Mouse (Mus musculus) lung, embryonic 16.5 days (tissue): ENCODE results near the gene Gm6793. TPM values are rescaled to one million over a fixed set of nuclear protein-coding genes. Genes with fewer than 3 reads are reported as not detected.

Experiments
- ATAC-seq: fragments of 200-750 bp; cut with Nextera tagmentation; 2 replicates; pipeline ENCODE4 v1.8.0; 2017; ENCODE audit warnings: low read depth, mild to moderate bottlenecking, moderate library complexity
- H3K27ac ChIP-seq: fragments of 300-500 bp; sonication (generic); 2 replicates; pipeline ENCODE4 v1.5.1; 2014; ENCODE audit warnings: mild to moderate bottlenecking, control low read depth, low read length
- H3K27me3 ChIP-seq: fragments of 300-500 bp; sonication (generic); 2 replicates; pipeline ENCODE4 v1.6.1; 2014; ENCODE audit warnings: low read depth, low read length, mixed read lengths; ENCODE audit not compliant: control insufficient read depth, insufficient read depth
- H3K36me3 ChIP-seq: fragments of 300-500 bp; sonication (generic); 2 replicates; pipeline ENCODE4 v1.6.1; 2014; ENCODE audit warnings: low read length; ENCODE audit not compliant: control insufficient read depth, insufficient read depth
- H3K4me1 ChIP-seq: fragments of 300-500 bp; sonication (generic); replicated peaks from 2 replicates; pipeline ENCODE4 v1.6.1; 2014; ENCODE audit warnings: low read length, mixed read lengths; ENCODE audit not compliant: control insufficient read depth, insufficient read depth
- H3K4me2 ChIP-seq: fragments of 300-500 bp; sonication (generic); 2 replicates; pipeline ENCODE4 v1.6.1; 2014; ENCODE audit warnings: low read depth, low read length, control low read depth
- H3K4me3 ChIP-seq: fragments of 300-500 bp; sonication (generic); 2 replicates; pipeline ENCODE4 v1.5.1; 2014; ENCODE audit warnings: mild to moderate bottlenecking, low read length, control low read depth
- H3K9ac ChIP-seq: fragments of 300-500 bp; sonication (generic); 2 replicates; pipeline ENCODE4 v1.6.1; 2014; ENCODE audit warnings: low read length, control low read depth
- H3K9me3 ChIP-seq: fragments of 300-500 bp; sonication (generic); 2 replicates; pipeline ENCODE4 v1.6.1; 2016; ENCODE audit warnings: low read length; ENCODE audit not compliant: control insufficient read depth
- WGBS: fragments of 180-500 bp; shearing (Covaris S2); extraction: QIAGEN DNeasy Blood & Tissue Kit; methylation state at CpG from one replicate; pipeline ENCODE4 v1.1.7; 2014; 5-methylcytosine and 5-hydroxymethylcytosine counted together
- polyA plus RNA-seq: library from polyadenylated mRNA; unstranded; fragments of >200 nt; fragmentation: Nextera tagmentation; extraction: Ambion mirVana; gene quantifications from 2 replicates; pipeline ENCODE4 v1.2.1, GENCODE M21; 2015

Gm6793 gene
- polyA plus RNA-seq: 0.58 and 0.60 TPM in 2 replicates

GRCm38 (mm10) chr8:112014936-112015335 is at the start of gene Gm6793:
Gm6793 (minus strand) TSS chr8:112015036.
- no peak within 1 kb of the TSS for H3K4me3 ChIP-seq
- 90% methylated on average over 11 of the region's 11 CpGs for WGBS
- no peak for ATAC-seq

GRCm38 (mm10) chr8:112061372-112061771 is 46.5 kb upstream of the Gm6793 start:
- H3K4me2 ChIP-seq: no peak overlapping the region
- H3K4me1 ChIP-seq: no peaks in the 10 kb centered on the region
- ATAC-seq: no peak
- H3K27ac ChIP-seq: no peak overlapping the region
- no peaks in the 10 kb centered on the region for H3K27me3 ChIP-seq
- H3K9ac ChIP-seq: no peak overlapping the region
- H3K36me3 ChIP-seq: no peaks in the 10 kb centered on the region
- no peaks in the 10 kb centered on the region for H3K9me3 ChIP-seq
- 28% methylated on average over 4 of the region's 4 CpGs for WGBS
- no peak overlapping the region for H3K4me3 ChIP-seq

More at GRCm38 (mm10) chr8:112014936-112015335, at the start of gene Gm6793:
- H3K9me3 ChIP-seq: no peaks in the 10 kb centered on the region
- H3K4me1 ChIP-seq: peaks cover 17% of the 10 kb centered on the region
- no peak within 1 kb of the TSS for H3K27ac ChIP-seq
- H3K9ac ChIP-seq: no peak within 1 kb of the TSS
- H3K36me3 ChIP-seq: peaks cover 31% of the 10 kb centered on the region
- no peak within 1 kb of the TSS for H3K4me2 ChIP-seq
- H3K27me3 ChIP-seq: no peaks in the 10 kb centered on the region

GRCm38 (mm10) chr8:112054456-112054855 is 39.6 kb upstream of the Gm6793 start:
- ATAC-seq: no peak
- no peaks in the 10 kb centered on the region for H3K4me1 ChIP-seq
- H3K27ac ChIP-seq: no peak overlapping the region
- H3K9ac ChIP-seq: no peak overlapping the region
- no peak overlapping the region for H3K4me2 ChIP-seq
- H3K36me3 ChIP-seq: no peaks in the 10 kb centered on the region
- no peak overlapping the region for H3K4me3 ChIP-seq
- H3K9me3 ChIP-seq: no peaks in the 10 kb centered on the region
- H3K27me3 ChIP-seq: no peaks in the 10 kb centered on the region

GRCm38 (mm10) chr8:112051537-112051936 is 36.7 kb upstream of the Gm6793 start:
- no peaks in the 10 kb centered on the region for H3K9me3 ChIP-seq
- no peak for ATAC-seq
- H3K4me1 ChIP-seq: no peaks in the 10 kb centered on the region
- no peaks in the 10 kb centered on the region for H3K36me3 ChIP-seq
- no peak overlapping the region for H3K9ac ChIP-seq
- no peaks in the 10 kb centered on the region for H3K27me3 ChIP-seq
- H3K4me2 ChIP-seq: no peak overlapping the region
- no peak overlapping the region for H3K4me3 ChIP-seq
- 73% methylated on average over 9 of the region's 9 CpGs for WGBS
- H3K27ac ChIP-seq: no peak overlapping the region

GRCm38 (mm10) chr8:112049984-112050383 is 35.1 kb upstream of the Gm6793 start:
- ATAC-seq: no peak
- 75% methylated on average over 6 of the region's 6 CpGs for WGBS

GRCm38 (mm10) chr8:112048293-112048692 is 33.5 kb upstream of the Gm6793 start:
- Histone ChIP-seq H3K4me2 (no peak overlapping the region), H3K9ac (no peak overlapping the region), H3K27me3 (no peaks in the 10 kb centered on the region), H3K36me3 (no peaks in the 10 kb centered on the region), H3K9me3 (no peaks in the 10 kb centered on the region), H3K27ac (no peak overlapping the region), H3K4me3 (no peak overlapping the region), H3K4me1 (no peaks in the 10 kb centered on the region)
- ATAC-seq: no peak
- 60% methylated on average over 6 of the region's 6 CpGs for WGBS

More at GRCm38 (mm10) chr8:112049984-112050383, 35.1 kb upstream of the Gm6793 start:
- Histone ChIP-seq H3K4me3 (no peak overlapping the region), H3K4me2 (no peak overlapping the region), H3K27ac (no peak overlapping the region), H3K9ac (no peak overlapping the region), H3K9me3 (no peaks in the 10 kb centered on the region), H3K27me3 (no peaks in the 10 kb centered on the region), H3K4me1 (no peaks in the 10 kb centered on the region), H3K36me3 (no peaks in the 10 kb centered on the region)

- Histone ChIP-seq H3K27me3 (no peaks in the 10 kb centered on the region), H3K4me3 (no peak overlapping the region), H3K9me3 (no peaks in the 10 kb centered on the region), H3K9ac (no peak overlapping the region), H3K4me2 (no peak overlapping the region), H3K36me3 (no peaks in the 10 kb centered on the region), H3K4me1 (no peaks in the 10 kb centered on the region), H3K27ac (no peak overlapping the region)
- 5% methylated on average over 7 of the region's 7 CpGs for WGBS
- peak; percentile 64; the same call in 1 of the 2 replicates for ATAC-seq
These were observed 31.1 kb upstream of the Gm6793 start for GRCm38 (mm10) chr8:112045896-112046295.

- H3K27me3 ChIP-seq: no peaks in the 10 kb centered on the region
- H3K4me3 ChIP-seq: no peak overlapping the region
- H3K36me3 ChIP-seq: no peaks in the 10 kb centered on the region
- no peaks in the 10 kb centered on the region for H3K4me1 ChIP-seq
- no peak overlapping the region for H3K9ac ChIP-seq
- WGBS: 76% methylated on average over 5 of the region's 5 CpGs
- no peak overlapping the region for H3K27ac ChIP-seq
- H3K9me3 ChIP-seq: no peaks in the 10 kb centered on the region
- no peak overlapping the region for H3K4me2 ChIP-seq
- ATAC-seq: no peak
These were observed 30.3 kb upstream of the Gm6793 start for GRCm38 (mm10) chr8:112045182-112045581.

GRCm38 (mm10) chr8:112037521-112037920 is 22.7 kb upstream of the Gm6793 start:
- 68% methylated on average over 17 of the region's 18 CpGs for WGBS
- H3K36me3 ChIP-seq: no peaks in the 10 kb centered on the region
- ATAC-seq: no peak
- H3K4me2 ChIP-seq: no peak overlapping the region
- no peak overlapping the region for H3K4me3 ChIP-seq
- H3K9me3 ChIP-seq: no peaks in the 10 kb centered on the region
- no peak overlapping the region for H3K9ac ChIP-seq
- no peak overlapping the region for H3K27ac ChIP-seq
- H3K4me1 ChIP-seq: no peaks in the 10 kb centered on the region
- no peaks in the 10 kb centered on the region for H3K27me3 ChIP-seq

- no peak overlapping the region for H3K9ac ChIP-seq
- no peaks in the 10 kb centered on the region for H3K27me3 ChIP-seq
- no peak overlapping the region for H3K4me2 ChIP-seq
- 6% methylated on average over 8 of the region's 8 CpGs for WGBS
- no peak overlapping the region for H3K27ac ChIP-seq
- ATAC-seq: no peak
- H3K4me3 ChIP-seq: no peak overlapping the region
- no peaks in the 10 kb centered on the region for H3K36me3 ChIP-seq
- H3K9me3 ChIP-seq: no peaks in the 10 kb centered on the region
- no peaks in the 10 kb centered on the region for H3K4me1 ChIP-seq
These were observed 19.8 kb upstream of the Gm6793 start for GRCm38 (mm10) chr8:112034603-112035002.
